Mouse (Mus musculus) lung, adult 2 months (tissue): ENCODE measurements around the gene Tra2a.

Source experiments
- CTCF ChIP-seq: fragments of 200-500 bp; IDR thresholded peaks from 2 replicates; pipeline ENCODE4 v1.5.1; 2011; ENCODE audit warnings: mild to moderate bottlenecking, low read length, control low read depth; ENCODE audit not compliant: insufficient read depth
- POLR2A ChIP-seq: fragments of 200-500 bp; IDR thresholded peaks from 2 replicates; pipeline ENCODE4 v1.6.1; 2011; ENCODE audit warnings: low read depth, mild to moderate bottlenecking, control low read depth, low read length, borderline replicate concordance; ENCODE audit errors: extremely low read depth

DNA sequence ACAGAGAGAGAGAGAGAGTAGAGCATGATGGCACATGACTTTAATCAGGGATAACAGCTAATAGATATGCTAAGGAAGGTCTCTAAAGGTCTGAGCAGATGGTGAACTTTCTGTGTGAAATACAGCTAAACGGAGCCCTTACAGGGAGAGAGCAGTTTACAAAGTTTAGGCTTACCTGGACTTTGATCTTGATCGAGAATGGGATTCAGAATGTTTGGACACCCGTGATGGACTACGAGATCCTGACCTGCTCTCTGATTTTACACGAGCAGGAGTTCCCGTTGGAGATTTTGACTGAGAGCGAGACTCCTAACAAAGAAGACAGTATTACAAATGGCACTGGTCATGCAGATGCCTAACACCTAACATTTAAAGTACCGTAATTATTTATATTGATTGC, 11.6 kb downstream of the Tra2a start:
- TF ChIP-seq CTCF = no peak
- no peak for TF ChIP-seq POLR2A
